Mouse (Mus musculus): ENCODE data around the gene Pax6. TPM values are rescaled to one million over a fixed set of nuclear protein-coding genes. Genes with fewer than 3 reads are reported as not detected.

Gene Pax6
- polyA plus RNA-seq (2012; rRNA removed) = not detected in 2 replicates

DNA sequence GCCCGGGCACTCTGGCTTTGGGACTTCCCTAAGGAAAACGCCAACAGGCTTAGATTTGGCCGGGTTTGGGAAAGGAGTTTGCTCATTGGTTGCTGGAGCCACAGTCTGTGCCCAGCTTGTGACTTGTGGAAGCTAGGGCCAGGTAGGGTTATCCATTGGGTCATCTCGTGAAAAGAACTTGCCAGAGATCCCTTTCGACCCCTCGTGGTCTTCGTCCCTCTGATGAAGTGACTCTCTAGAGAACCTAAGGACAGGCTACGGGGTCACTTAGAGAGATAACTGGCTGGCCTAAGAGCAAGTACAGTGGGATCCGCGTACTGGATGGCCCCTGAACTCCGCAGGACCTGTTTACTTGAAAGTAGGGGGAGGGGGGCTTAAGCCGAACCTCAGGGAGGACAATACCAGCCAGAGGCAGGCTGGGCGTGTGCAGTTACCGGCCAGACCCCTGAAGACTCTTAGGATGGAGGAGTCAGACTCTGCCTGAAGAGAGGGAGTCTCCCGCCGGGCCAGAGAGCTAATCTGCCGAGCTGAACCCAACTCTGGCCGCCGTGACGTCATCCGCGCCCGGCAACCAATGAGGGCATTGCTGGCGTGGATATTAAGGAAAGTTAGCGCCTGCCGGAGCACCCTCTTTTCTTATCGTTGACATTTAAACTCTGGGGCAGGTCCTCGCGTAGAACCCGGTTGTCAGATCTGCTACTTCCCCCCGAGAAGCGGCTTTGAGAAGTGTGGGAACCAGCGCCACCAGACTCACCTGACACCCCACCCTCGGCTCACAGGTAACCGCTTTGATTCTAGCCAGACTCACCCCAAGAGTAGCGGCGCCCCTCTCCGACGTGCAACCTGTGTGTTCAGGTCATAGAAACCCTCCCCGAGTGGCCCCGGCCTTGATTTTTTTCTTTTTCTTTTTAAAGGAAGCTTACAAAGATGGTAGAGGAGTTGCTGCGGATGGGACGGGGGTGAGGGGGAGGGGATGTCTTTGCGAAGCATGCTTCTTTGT, at the start of gene Pax6:
TSS of gene Pax6 (plus strand) at position 630 of the 1,000 bp plus-strand sequence.
- no peak for DNase-seq (ENCODE audit: low spot score)

DNA sequence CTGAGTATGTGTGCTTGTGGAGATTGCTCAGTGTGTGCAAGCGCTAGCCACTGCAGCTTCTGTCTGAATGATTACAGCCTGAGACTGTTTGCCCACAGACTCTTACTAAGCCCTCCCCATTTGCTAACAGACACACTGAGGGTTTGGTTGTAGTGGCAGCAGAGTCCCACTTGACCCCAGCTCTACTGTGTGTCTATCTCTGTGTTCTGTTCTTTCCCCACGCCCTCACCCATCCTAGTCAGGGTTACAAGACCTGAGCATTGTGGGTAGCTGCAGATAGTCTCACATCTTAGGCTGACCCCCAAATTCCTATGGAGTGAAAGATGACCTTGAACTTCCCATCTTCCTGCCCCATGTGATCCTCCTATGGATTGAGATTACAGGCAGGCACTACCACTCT, 19.8 kb upstream of the Pax6 start:
- DNase-seq (ENCODE audit: low spot score) = no peak

DNA sequence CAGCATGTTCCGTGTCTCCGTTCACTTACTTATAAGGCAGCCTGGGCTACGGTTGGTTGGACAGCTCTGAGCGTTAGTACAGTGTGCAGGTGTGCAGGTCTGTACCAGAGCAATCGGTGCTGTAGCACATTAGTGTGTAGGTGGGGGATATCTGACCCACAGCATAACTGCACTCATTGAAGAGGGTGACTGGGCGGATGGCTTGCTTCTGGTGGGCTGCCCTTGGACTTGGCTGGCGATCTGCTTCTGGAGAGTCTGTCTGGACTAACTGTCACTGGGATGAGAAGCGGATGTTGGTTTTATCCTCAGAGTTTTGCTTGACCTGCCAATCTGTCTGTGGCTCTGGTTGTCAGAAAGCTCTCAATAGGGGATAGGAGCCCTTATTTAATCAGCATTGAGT, 12.2 kb upstream of the Pax6 start:
- DNase-seq (ENCODE audit: low spot score) = no peak

DNA sequence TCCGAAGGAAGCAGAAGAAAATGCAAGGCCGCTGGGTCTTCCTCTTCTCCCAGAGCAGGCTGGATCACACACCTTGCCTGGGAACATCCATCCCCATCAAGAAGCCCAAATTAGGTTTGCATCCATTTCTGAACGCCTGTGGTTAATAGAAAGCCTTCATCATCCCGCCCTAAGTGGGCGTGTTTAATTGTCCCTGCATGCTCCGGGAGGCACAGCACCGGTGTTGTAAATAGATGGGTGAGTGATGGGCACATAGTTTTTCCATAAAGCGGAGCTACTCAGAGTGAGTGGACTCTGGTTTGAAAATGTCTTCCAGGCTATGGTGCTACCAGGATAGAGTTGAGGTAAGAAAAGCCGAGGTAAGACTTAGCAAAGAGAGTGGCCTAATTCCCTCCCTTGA, 9.3 kb upstream of the Pax6 start:
- DNase-seq (ENCODE audit: low spot score) = no peak

DNA sequence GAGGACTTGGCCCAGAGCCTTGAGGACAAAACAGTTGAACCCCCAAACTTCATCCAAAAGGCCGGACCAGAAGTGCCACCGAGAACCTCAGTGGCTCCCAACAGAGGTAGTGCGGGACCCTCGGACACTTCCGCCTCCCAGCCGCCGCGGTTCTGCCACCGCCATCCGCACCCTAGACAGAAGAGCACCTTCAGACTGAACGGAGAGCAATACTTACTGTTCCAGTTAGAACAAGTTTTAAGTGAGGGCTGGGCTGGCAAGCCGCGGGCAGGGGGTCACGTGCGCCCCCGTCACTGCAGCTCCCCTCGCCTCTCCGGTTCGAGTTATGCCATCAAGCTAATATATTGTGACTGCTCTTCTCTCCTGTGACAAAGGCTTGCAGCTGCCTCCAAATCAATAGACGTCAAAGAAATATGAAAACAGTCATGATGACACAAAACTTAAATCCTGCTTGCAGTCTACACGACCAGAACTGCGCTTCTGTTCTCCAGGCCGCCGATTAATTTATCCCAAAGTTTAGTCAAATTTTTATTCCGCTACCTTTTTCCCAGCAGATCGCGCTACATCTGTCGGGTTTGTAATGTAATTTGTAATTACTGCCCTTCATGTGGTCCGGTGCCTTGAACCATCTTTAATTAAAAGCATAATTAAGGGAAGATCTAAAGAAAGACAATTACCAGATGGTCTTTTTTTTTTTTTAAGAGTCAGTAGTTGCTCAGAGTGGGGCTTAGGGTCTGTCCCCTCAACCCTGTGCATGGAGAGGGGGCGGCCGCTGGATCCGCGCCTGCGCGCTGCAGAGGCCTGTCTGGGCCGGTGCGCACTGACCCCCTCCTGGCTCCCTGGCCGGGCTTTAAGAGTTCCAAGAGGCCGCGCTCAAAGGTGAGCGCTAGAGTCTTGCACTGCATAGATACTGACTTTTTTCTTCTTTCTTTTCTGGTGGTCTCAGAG, 8.5 kb upstream of the Pax6 start:
- DNase-seq (ENCODE audit: low spot score) = no peak

DNA sequence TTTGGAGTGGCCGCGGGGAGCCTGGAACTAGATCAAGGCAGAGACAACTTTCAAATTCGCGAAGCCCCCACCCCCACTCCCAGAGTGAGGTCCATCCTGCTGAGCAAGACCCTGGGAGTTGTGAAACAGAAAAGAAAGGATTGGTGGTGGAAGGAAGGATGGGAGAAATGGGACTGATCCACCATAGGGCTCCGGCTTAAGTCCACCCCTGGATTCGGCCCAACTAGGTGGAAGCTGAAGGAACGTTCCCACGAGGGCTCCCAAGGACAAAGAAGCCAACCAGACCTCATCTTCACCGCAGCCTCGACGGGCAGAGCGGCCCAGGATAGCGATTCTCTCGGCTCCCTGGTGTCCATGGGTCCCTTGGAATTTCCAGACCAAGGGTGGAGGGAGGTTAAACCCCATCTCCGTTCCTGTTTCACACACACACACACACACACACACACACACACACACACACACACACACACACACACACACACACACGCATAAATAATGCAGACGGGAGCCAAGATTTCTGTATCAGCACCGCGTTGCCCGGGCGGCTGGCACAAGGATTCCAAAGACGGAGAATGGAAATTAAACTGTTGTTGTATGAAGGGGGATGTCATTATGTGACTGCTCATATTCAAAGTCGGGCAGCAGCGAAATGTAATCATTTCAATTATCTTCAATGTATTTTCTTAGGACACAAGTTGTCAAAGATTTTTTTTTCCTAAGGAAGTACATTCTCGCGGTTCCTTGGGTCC, 7.7 kb upstream of the Pax6 start:
- DNase-seq (ENCODE audit: low spot score) = no peak

DNA sequence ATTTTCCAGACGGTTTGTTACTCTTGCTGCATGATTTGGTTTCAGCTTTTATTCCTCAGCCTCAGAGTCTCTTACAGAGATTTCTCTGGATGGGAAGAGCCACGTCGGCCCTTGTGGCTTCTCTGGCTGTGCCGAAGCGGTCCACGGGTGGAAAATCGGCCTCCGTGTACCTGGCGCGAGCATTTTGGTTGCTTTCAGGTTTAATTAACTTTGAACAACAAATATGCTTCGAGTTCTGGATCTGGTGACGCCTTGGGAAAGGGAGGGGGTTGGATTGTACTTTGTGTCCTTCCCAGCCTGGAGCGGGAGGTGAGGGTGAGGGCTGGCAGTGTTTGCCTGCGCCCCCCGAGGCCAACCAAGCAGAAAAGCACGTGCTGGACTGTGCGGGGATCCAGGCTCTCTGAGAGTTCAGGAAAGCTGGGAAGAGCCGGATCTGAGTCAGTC, 7.1 kb upstream of the Pax6 start:
- DNase-seq (ENCODE audit: low spot score) = no peak

DNA sequence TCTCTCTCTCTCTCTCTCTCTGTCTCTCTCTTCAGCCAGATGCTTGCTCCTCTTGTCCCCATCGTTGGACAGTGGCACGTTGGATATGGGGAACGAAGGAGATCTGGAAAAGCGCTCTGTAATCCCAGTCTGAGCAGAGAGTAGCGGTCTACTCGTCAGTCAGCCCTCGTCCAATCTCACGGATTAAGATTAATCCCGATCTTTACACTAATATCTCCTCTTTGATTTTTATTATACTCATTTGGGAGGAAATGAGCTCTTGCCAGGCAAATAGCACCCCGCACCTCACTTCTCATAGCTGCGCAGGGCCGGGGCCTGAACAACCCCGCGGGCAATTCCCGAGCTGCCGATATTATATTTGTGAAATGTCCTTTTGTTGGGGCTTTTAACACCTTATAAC, 6.6 kb upstream of the Pax6 start:
- DNase-seq (ENCODE audit: low spot score) = no peak

DNA sequence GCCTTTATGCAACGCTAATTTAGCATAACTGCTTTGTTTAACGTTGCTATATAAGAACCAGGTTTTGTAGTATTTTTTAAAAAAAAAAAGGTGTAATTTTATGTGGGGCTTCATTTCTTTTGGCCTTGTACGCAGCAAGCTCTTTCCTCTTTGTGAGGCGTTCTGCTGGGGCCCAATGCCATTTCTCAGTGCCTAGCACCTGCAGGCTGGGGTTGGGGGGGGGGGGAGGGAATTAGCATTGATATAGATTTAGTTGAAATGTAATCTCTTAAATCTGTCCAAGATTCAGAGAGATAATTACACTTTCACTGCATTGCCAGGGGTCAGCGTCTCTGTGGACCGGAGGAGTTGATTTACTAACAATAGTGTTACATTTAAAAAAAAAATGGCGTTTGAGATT, 6.1 kb upstream of the Pax6 start:
- no peak for DNase-seq (ENCODE audit: low spot score)

DNA sequence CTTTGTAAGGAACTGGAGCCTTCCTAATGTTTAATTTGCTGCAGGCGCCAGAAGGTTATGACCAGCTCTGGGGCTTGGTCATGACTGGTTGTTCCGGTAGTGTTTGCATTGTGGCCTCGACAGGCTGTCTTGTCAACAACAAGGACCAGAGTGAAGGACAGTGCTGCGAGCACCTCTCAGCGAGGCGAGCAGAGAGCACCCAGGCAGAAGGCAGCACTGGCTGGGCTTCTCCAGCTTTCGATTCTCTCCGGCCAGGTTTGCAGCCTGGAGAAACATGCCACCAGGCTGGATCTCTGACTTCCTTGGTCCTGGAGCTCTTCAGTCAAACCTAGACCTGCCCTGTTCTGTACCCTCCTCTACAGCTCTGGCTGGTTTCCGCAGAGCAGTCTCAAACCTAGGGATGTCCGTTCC, 5.6 kb upstream of the Pax6 start:
- DNase-seq (ENCODE audit: low spot score) = no peak

DNA sequence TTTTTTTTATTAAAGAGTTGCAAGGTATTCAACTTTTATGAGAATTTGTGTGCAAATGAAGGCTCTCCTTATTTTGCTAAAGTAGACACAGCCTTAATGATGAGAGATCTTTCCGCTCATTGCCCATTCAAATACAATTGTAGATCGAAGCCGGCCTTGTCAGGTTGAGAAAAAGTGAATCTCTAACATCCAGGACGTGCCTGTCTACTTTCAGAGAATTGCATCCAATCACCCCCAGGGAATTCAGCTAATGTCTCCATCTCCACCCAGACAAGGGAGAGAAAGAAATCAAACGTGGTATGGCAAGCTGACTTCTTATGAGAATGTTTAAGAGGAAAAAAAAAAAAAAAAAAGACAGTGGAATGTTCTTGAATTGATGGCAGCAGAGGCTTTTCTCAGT, 3.7 kb upstream of the Pax6 start:
- DNase-seq (ENCODE audit: low spot score) = no peak

DNA sequence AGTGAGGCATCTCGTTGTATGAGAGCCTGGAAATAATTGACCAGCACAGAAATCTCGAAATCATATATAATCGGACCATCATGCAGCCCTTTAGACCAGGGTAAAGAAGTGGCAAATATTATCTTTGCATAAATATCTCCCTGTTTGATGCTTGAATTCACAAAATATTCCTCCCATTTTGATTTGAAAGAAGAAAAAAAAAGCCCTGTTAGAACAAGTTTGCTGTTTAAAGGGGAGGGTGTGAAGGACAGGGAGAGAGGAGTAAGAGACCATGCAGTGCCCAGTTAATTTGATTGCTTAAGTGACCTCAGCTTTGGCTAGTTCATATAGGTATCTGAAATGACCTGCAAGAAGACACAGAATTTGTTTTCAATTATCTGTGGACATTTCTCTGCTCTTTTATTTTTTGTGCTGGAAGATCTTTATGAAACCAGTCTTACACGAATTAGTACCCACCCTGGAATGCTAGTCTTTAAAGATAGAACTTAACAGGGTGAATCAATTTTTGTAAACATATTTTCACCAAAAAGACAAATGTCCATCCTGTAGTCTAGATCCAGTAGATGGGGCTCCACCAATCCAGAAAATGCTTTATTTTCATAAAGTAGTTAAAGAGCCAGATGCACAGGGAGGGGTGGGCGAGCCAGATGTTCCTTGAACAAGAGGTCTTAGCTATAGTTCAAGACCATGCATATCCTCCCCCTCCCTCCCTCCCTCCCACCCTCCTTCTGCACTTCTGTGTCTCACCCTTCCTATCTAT, 3.0 kb upstream of the Pax6 start:
- DNase-seq (ENCODE audit: low spot score) = no peak

DNA sequence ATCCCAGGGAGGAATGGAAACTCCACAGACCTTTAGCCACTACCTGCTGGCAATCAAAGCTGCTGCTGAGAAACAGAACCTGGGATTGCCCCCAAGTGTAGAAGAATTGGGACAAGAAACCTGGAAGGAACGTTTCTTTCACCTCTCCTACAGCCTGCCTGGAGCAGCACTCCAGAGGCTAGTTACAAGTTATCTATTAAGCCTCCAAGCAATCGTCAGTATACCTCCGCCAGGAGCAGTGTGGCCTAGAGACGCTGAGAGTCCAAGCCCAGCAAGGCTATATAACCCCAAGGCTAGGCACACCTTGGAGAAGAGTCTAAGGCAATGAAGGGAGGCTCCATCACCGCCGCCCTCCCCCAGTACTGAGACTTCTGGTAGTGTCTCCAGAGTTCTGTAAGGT, 2.4 kb upstream of the Pax6 start:
- DNase-seq (ENCODE audit: low spot score) = no peak

DNA sequence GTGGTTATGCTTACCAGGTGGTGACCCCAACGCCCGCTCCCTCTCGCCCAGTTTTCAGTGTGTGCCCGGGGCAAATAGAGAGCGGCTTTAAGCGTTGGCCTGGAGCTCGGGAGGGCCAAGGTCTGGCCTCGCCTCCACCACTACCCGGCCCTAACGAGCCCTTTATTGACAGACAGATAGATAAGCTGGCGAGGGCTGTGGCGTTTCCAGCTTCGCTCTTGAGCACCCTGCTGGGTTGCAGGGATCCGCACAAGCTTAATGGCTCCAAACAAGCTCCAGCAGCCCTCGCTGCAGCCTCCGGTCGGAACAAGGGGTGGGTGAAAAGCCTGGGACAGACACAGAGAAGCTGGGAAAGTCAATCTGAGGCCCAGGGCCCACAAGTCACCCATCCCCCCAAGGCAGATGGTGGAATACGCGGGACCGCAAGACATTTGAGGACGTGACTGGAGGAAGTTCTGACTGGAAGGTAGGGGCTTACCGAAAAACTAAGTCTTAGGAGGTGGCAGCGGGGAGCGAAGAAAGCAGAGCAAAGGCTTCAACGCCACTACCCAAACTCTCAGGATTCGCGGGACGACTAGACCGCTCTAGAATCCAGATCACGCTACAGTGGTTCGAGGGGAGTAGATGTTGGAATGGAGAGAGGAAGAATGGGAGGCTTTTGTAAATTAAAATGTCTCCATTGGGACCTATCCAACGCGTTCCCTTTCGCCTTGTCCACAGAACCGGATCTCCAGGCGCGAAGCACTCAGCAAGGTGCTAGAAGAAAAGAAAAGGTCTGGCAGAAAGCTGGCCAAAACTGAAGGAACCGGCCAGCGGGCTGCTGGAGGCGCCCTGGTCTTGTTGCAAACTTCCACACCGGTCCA, 1.7 kb upstream of the Pax6 start:
- no peak for DNase-seq (ENCODE audit: low spot score)

DNA sequence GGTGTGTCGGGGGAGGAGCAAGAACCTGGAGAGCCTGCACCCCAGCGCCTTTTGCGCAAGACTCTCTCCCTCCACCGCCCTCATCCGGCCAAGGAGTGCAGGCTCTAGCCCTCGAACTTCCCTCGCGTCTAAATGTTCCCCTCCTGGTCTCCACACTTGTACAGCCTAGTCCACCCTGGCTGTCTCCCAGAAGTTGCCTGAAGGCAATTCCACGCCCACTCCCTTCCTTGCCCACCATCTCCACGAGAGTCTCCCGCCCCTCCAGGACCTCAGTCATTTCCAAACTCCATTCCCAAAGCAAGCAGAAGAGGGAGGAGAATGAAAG, 1.1 kb upstream of the Pax6 start:
- DNase-seq (ENCODE audit: low spot score) = no peak

DNA sequence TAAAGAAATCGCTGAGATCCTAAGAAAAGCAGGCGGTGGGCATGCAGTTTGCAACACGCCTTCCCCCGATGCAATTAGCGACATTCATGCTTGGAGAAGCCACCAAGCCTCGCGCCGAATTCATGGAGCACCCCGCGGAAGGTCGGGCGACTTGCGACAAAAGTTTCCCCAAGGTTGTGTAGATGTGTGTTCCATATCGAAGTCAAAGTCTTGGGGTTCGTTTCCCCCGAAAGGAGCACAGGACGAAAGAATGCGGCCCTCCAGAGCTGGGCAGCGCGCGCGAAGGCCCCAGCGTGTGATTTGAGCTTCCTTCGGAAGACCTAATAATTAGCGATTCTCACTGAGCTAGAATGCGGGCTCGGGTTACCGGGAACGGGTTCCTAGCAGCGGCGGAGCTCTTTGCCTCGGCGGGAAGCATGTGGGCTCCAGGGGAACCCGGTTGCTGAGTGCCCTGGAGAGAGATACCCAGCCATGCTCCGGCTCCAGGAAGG, 716 bp downstream of the Pax6 start:
- no peak for DNase-seq (ENCODE audit: low spot score)

DNA sequence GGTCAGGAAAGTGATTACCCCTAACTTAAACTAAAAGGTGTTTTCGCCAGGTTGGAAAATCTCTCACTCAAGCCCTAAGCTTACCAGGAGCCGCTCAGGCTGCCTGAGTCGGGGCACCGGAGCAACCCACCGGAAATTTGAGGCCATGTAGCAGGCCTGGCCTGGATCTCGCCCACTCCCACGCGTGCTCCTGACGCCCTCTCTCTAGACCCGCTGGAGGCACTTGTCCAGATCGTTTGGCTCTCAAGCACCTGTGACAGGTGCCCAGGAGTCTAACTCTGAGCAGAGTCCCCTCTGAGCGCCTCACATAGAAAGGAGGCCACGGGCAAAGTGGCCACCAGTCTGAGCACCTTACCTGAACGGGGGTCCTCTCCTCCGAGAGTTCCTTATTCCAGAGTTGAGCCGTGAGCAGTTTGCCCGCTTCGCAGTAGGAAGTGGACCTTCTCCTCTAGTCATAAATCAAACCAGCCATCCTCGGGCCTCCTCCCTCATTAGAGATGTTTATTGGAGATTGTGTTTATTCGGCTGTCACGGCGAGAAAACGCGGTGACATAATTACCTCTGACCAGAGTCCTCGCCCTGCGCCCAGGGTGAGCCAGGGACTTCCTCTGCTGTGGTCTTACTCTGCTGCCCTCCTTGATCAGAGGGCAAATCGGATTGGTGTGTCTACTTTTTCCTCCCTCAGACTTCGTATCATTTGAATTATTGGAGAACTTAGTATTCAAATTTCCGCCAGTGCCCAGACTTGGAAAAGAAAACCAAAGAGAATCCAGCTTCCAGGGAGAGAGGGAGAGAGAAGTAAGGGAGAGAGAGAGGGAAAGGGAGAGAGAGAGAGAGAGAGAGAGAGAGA, 1.4 kb downstream of the Pax6 start:
- no peak for DNase-seq (ENCODE audit: low spot score)

DNA sequence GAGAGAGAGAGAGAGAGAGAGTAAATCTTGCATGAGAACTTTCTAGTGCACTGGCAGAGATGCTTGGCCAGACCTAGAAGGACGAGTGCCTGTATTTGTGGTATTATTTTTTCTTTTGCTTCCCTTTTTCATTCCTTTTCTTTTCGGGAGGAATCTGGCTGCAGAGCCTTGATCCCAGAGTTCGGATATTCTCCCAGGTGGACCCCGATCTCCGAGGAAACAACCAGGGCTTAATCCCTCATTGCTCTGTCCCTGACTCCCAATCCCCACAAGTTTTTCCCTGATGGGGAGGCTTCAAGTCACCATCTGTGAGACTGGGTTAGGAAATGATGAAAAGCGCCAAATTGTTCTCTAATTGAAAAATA, 2.0 kb downstream of the Pax6 start:
- DNase-seq (ENCODE audit: low spot score) = no peak
